Mouse (Mus musculus): ENCODE measurements around the gene Ltbp3. TPM values are rescaled to one million over a fixed set of nuclear protein-coding genes. Genes with fewer than 3 reads are reported as not detected.

The Ltbp3 gene
- total RNA-seq (2021) = 100 to 1,000 TPM in 1 of 2 experiments, 10 to 100 TPM in 1; 88.0 to 113 TPM
- long read RNA-seq, experiment 1, partial matches to known transcripts = 23 of 36 reads
- long read RNA-seq, experiment 1, other reads (novel, unspliced or antisense) = 12 of 36 reads
- long read RNA-seq, experiment 2, partial matches to known transcripts = 16 of 24 reads
- long read RNA-seq, experiment 2, other reads (novel, unspliced or antisense) = 7 of 24 reads

DNA sequence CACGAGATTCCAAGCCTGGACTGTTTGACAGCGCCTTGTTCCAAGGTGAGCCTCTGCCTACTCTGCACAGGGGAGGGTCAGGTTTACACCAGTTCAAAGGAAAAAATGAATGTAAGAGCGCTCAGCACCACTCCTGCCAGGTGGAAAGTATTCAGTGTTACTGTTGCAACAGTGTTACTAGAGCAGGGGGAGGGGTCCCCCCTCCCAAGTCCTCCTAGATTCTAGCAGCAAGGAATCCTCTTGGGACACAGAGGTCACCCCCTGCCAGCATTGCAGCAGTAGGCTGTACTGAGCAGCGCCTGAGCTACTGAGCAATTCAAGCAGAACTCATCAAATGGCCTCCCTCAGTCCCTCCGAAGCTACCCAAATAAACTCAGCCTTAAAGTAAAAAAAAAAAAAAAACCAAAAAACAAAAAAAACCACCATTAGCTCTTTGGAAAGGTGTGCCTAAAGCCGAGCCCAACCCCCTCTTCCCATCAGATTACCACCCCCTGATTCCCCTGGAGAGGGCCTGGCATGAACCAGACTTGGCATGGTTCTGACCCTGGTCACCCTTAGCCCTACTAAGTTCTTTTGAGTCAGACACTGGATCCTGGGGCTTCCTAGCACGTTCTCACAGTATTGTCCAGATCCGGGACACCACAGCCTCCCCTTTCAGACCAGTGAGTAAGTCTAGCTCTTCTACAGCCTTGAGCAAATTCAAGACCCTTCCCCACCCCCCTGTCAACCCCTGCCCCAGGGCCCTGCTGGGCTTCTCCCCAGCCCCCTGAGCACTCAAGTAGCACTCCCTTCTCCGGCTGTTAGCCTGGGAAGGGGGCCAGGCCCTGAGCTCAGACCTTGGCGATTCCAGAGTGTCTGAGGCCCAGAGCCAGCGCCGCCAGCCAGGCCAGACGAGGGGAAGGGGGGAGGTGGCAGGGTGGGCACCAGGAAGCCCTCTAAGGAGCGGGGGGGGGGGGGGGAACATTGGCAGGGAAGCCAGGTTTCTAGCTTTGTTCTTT, at the start of gene Ltbp3:
TSS of gene Ltbp3 (plus strand) at position 585 of the 998 bp plus-strand sequence.
- DNase-seq = peak; percentile 91

DNA sequence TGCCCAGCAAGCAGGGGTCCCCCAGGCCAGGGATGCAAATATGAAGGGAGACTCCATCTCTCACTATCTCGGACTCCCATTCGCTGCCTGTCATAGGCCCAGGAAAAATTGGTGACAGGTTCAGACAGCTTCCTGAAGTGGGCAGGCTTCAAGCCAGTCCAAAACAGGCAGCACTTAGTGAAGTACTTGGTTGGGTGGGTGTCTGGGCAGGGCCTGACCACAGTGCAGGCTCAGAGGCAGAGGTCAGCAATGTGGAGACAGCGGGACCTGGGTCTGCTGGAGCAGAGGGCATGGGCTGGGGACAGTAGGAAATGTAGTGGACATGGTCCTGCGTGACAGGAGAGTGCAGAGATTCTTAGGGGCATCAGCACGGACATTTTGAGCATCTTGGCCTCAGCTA, 49.1 kb upstream of the Ltbp3 start:
- DNase-seq = no peak

DNA sequence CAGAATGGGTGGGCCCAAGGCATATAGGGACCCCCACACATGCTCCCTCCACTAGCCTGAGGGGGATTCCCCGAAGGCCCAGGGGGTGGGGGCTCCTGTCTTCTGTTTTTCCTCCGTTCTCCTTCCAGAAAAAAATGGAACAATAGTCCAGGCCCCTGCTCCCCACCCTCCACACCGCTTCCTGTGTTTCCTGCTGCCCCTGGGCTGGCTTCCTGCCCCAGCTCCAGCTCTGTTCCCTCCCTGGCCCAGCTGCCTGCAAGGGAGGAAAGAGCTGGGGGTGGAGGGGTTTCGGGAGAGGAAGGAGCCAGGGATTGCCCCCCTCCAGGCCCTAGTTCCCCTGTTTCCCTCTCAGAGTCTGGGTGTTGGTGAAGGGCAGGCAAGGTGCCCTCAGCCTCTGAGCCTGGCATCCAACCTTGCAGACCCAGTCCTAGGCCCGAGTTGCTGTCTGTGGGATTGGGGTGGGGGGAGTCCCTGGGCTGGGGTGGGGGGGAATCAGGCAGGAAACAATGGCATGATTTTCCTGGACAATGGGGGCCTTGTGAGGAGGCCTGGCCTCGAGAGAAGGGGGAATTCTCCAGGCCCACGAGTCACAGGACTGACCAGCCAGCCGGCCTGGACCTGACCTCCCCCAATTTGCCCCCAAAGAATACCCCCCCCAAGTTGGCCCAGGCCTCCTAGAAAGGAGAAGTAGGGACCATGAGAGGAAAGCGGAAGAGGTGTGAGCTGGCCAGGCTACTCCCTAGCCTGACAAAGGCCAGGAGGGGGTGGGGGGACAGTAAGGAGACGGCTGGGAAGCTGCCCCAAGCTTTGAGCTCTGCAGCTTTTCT, 48.4 kb upstream of the Ltbp3 start:
- DNase-seq = peak; percentile 50

DNA sequence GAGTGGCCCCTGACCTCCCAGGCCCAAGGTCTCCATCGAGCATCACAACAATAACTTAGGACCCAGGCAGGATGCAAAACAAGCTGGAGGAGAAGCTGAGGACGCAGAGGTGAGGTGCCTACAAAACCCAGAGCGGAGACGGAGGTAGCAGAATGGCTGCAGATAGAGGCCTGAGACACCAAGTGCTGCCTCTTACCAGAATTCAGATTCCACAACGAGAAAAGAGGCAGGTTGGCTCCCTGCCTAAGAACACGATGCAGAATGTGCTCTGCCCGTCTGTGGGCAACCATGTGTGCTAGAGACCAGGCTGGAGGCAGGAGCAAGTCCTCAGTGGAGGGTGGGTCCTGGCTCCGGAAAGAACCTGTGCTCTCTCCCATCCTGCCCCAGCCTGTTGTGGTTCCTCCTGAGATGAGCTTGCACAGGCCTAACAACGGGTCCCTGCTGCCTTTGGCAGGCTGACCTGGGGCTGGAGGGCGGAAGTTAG, 47.7 kb upstream of the Ltbp3 start:
- DNase-seq = no peak

DNA sequence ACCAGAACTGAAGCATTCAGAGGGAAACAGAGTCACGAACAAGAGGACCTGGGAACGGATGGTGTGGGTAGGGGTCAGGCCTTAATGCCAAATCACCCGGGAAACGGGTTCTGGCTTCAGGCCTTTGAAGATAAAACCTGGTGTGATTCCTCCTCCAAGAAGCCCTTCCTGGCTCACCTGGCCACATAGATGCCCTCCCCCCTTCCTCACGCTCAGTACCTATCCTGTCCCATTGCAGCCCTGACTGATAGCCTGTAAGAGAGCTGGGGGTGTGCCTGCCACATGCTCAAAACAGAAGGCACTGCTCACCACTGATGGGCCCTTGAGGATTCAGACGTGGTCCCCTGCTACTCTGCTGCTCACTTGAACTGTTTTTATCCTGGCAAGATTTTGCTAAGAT, 46.9 kb upstream of the Ltbp3 start:
- DNase-seq = no peak

DNA sequence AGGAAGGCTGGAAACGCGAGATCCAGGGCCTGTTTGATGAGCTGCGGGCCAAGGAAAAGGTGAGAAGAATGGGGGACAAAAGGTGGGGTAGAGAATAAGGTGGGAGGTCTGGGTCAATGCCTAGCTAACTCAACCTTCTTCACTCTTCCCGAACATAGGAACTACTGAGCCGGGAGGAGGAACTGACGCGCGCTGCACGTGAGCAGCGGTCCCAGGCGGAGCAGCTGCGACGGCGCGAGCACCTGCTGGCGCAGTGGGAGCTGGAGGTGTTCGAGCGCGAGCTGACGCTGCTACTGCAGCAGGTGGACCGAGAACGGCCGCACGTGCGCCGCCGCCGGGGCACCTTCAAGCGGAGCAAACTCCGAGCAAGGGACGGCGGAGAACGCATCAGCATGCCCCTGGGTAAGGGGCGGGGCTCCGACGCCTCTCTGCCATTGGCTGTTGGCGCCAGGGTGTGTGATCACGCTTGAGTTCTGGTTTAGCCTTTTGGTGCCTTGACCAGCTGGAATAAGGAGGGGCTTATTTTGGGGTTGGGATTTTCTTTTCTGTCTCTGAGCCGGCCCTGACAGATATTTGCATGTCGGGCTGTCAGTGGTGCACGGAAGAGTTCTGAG, 44.7 kb upstream of the Ltbp3 start:
- DNase-seq = no peak

DNA sequence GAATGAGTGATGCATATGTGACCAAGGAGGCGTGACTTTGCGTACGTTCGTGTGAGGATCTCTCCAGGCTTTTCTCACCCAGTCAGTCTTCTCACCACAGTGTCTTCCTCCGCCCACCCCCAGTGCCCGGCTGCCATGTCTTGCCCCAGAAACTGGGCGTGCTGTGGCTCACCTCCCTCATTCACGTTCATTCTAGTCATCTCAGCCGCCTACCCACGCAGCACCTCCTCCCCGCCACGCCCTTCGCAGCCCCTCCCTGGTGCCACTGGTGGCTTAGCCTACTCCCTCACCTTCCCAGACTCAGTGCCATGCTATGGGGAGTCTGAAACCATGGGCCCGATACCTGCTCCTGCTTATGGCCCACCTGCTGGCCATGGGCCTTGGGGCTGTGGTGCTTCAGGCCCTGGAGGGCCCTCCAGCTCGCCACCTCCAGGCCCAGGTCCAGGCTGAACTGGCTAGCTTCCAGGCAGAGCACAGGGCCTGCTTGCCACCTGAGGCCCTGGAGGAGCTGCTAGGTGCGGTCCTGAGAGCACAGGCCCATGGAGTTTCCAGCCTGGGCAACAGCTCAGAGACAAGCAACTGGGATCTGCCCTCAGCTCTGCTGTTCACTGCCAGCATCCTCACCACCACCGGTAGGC, 36.4 kb upstream of the Ltbp3 start, which contains the start of gene Kcnk7:
TSS of gene Kcnk7 (plus strand) at position 205 of the 638 bp plus-strand sequence.
- DNase-seq = no peak

DNA sequence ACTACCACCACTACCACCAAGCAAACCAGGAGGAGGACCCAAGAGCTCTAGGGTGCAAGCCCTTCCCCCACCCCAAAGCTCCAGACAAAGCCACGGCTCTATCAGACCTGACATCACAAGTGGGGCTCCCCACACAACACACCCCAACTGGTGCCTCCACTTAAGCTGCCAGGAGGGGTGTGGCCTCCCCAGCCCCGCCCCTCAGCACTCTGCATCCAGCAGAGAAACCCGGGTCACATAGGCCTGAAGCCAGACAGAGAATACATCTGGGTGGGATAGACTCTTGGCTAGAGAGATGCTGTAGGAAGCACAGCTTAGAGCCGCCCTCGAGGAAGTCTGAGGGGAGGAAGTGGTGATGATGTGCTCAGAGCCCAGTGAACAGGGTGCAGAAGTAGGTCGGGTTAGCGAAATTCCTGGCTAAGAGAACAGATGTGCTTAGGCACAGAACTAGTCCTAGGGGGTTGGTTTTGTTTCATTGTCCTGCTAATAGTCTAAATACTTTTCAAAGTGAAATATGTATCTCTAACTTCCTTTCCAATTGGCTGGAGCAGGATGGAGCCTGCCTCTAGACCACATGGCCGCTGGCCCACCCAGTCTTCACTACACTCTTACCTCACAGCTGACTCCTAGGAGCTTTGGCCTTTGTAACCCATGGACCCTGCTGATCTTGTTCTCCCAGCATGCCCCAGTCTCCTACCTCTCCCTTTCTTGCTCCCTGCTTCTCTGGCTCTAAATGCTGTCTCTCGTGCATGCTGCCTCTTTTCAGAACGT, 35.7 kb upstream of the Ltbp3 start:
- DNase-seq = peak; percentile 48

DNA sequence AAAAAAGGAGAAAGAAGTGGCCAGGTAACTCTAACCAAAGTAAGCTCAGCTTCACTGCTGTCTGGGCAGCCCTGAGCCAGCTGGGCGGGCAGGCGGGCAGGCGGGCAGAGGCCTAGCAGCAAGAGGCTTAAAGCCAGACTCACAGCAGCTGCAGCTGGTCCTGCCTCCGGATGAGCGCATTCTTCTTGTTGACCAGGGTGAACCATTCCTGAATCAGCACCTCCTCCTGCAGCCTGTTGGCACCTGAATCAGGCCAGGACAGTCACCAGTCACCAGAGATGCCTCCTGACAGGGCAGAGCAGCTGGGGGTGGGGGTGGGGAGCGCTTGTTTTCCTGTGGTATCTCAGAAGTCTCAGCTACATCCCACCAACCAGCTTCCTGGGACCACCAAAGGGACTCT, 30.6 kb upstream of the Ltbp3 start:
- DNase-seq = no peak

DNA sequence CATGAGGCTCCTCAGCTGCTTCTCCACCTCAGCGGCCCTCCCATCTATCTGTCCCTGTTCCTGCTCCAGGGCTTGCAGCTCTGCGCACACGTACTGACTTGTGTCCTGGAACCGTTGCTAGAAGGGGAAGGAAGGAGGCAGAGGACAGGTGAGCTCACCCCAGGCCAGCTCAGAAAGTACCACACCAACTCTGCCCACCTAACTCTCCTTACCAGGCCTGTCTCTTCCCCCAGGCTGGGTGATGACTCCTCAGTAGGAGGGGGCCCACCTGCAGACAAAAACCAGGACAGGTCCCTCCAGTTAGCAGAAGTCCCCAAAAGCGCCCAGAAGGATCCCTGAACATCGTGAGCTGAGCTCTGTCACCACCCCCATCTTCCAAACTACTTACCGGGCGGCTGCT, 30.1 kb upstream of the Ltbp3 start:
- no peak for DNase-seq

DNA sequence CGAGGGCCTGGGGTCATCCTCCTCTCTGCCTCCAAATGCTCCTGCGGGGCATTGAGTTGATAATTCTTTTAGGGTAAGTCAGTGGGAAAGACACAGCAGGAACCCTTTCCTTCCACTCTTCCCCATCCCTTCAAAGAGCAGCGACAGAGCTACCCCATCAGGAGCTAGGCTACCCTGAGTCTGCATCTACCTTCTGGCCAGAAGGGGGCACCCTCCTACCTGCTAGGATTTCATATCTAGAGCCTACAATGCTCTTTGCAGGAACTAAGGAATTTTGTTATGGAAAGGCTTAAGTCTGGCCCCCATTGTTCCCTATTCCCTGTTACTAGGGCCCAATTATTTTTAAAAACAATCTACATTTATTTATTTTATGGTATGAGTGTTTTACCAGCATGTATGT, 29.5 kb upstream of the Ltbp3 start:
- DNase-seq = peak; percentile 77

DNA sequence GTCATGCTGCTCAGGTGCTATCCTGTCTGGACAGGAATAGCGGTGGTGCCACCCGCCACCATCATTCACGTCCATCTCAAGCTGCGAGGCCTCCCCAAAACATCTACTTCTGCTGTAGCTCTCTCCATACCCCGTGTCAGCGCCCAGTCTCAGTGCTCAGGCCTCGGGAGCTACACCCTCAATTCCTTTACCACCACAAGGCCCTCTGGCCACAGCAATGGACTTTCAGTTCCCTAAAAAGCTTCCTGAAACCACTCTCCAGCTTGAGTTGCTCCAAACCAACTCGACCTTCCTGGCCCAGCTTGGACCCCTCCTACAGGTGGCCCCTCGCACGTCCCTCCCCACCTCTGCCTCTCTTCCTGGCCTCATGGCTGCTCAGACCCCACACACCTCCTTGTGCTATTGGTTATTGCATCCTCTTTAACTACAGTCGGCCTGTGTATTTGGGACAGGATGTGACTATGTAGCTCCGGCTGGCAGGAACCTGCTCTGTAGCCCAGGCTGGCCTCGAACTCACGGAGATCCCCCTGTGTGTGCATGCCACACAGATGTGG, 28.7 kb upstream of the Ltbp3 start:
- no peak for DNase-seq

DNA sequence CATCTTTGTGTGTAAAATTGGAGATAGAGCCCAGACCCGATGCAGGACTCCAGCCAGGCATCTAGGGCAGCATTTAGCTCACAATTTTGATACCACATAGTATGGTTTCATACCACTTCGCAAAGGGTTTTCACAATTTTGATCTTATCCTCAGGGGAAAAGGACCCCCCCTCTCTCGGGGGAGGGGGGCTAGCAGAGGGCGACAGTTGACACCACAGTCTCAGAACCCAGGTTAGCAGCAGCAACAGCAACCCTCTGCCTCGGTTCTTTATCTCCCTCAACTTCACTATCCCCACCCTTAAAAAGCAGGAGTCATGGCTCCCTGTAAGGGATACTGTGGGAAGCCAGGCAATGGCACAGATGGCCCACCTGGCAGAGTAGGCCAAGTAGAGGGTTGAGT, 27.4 kb upstream of the Ltbp3 start:
- DNase-seq = no peak

DNA sequence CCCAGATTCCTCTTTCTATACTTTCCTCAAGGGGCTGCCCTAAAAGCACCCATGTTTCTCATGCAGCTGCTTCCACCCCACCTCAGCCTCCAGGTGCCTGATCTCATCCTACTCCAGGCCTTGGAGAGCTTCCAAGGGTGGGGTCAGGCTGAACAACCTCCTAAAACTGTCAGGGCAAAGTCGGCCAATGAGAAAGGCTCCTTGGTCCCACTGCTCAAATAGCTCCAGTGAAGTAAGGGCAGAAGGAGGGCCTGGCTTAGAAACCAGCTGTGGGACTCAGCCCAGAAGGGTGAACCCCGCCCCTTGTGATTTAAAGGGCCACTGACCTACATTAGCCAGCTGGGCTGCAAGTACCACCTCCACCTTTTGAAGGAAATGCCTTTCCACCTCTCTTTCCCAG, 27.0 kb upstream of the Ltbp3 start:
- DNase-seq = peak; percentile 70

DNA sequence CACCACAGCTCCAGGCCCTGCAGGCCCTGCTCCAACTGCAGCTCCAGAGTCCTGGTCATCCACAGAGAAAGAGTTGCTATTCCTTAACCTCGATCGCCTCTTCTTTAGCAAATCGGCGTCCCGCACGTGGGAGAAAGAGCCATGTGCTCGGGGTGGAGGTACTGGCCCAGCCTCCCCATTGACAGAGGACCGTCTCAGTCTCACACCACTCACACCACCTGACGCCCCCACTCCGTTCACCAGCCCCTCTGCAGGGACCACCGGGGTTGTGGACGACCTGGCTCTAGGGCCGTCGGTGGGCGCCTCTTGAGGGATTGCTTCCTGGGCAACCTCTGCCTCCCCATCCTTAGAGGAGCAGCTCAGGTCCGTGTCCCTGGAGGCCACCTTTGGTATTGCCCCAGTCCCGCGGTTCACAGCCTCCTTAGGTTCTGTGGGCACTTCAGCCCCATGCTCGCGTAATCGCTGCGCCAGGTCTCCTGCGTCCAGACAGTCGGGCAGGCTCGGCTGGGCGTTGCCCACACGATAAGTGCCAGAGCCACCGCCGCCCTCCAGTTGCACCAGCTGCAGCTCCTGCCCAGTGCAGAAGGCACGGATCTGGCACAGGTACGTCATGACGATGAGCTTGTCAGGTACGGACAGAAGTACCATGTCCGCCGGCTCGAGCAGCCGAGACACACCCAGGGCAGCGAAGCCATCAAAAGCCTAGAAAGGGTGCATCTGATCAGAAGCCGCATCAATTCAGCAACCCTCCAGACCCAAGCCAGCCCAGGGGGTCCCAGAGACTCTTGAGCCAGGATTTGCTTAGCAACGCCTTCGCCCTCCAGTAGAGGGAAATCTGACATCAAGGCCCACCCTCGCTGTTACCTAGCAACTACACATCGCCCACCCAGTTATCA, 24.7 kb upstream of the Ltbp3 start:
- peak; percentile 32 for DNase-seq

DNA sequence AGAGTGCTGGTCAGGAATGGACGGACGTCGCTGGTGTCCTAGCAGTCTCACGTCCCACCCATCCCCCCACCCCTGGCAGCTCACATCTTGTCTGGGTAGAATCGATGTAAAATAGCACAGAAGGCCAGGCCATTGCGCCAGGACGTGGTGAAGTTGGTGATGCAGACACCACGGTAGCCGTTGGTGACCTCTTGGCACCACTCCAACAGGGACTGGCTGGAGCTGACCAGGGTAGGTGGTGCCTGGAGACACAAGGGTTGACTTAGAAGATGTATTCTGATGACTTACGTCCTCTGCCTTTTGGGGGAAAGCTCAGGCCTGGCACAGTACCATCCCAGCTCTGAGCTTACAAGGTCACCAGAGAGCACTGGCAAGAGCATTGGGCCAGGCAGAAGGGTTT, 23.7 kb upstream of the Ltbp3 start:
- DNase-seq = peak; percentile 25

DNA sequence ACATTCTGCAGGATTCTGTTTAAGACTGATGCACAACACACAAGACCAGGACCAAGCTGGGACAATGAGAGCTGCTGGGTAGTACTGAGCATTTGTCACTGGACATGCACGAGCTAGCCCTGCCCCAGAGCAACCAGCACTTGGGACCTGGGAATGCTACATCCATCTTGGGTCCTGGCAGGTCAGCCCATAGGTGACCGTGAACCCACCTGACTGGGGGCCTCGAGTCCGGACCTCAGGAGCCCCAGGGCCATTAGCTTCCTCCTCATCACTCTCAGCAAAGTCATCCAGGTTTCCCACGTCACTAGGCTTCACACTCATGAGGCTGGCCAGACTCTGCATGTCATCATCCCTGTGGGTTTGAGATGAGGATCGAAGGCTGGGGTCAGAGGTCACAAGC, 19.5 kb upstream of the Ltbp3 start:
- DNase-seq = peak; percentile 4

DNA sequence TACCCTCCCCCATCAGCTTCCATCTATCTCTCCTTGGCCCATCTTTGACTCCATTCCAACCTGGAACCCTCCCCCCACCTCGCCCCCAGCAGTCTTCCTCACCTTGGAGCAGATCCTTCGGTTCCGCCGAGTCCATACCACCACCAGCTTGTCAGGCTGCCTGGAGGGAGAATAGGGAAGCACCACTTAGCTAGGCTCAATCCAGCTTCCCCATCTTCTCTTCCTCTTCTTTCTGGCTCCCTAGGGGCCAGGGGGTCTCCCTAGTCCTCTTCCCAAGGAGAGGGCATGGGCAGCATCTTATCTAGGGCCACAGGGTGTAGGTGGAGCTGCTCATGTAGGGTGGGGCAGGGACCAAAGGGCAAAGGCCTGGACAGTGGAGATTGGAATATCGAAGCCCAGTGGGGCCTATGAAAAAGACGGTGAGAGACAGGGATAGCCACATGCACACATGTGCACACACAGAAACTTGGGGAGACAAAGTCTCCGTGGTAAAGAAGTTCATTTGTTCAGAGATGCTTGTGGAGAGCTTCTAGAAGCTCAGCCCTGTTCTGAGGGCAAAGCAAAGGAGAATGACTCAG, 17.8 kb upstream of the Ltbp3 start:
- no peak for DNase-seq
